Mouse (Mus musculus) cerebellum, adult 8-10 months (tissue): ENCODE data around the gene Tssk6.
A peak's percentile ranks its signal among the peaks of the same experiment; 100 is the strongest.

Experiments used
- DNase-seq: peaks from one replicate; pipeline ENCODE4 v3.0.0; 2022

Tssk6 gene

GRCm38 (mm10) chr8:69902163-69903062 is at the start of gene Tssk6, which contains the start of the genes Ndufa13 and Yjefn3:
TSS of gene Tssk6 (plus strand) at chr8:69902184.
TSS of gene Ndufa13 (minus strand) at chr8:69902558.
TSS of gene Yjefn3 (minus strand) at chr8:69902712.
- peak; percentile 64 for DNase-seq

GRCm38 (mm10) chr8:69853869-69854268 is 48.1 kb upstream of the Tssk6 start:
- DNase-seq = no peak

- no peak for DNase-seq
Observed at GRCm38 (mm10) chr8:69860807-69861206, 41.2 kb upstream of the Tssk6 start.

- DNase-seq = no peak
Observed at GRCm38 (mm10) chr8:69861251-69861650, 40.7 kb upstream of the Tssk6 start.

GRCm38 (mm10) chr8:69863387-69864020 is 38.5 kb upstream of the Tssk6 start:
- no peak for DNase-seq

- DNase-seq = no peak
Observed at GRCm38 (mm10) chr8:69864180-69864579, 37.8 kb upstream of the Tssk6 start.

GRCm38 (mm10) chr8:69867696-69868326 is 34.2 kb upstream of the Tssk6 start:
- no peak for DNase-seq

GRCm38 (mm10) chr8:69870003-69870765 is 31.8 kb upstream of the Tssk6 start:
- DNase-seq = peak; percentile 51

- no peak for DNase-seq
Observed at GRCm38 (mm10) chr8:69870907-69871306, 31.1 kb upstream of the Tssk6 start.

- peak; percentile 70 for DNase-seq
Observed at GRCm38 (mm10) chr8:69874155-69874554, 27.8 kb upstream of the Tssk6 start.

GRCm38 (mm10) chr8:69874654-69875053 is 27.3 kb upstream of the Tssk6 start:
- DNase-seq = no peak

- DNase-seq = no peak
Observed at GRCm38 (mm10) chr8:69876097-69876496, 25.9 kb upstream of the Tssk6 start.

GRCm38 (mm10) chr8:69876967-69877366 is 25.0 kb upstream of the Tssk6 start:
- no peak for DNase-seq

GRCm38 (mm10) chr8:69877396-69877795 is 24.6 kb upstream of the Tssk6 start:
- DNase-seq = no peak

- no peak for DNase-seq
Observed at GRCm38 (mm10) chr8:69877992-69878391, 24.0 kb upstream of the Tssk6 start.

GRCm38 (mm10) chr8:69879678-69880077 is 22.3 kb upstream of the Tssk6 start:
- no peak for DNase-seq

GRCm38 (mm10) chr8:69880841-69881240 is 21.1 kb upstream of the Tssk6 start:
- DNase-seq = no peak

- no peak for DNase-seq
Observed at GRCm38 (mm10) chr8:69881261-69881865, 20.6 kb upstream of the Tssk6 start.

- no peak for DNase-seq
Observed at GRCm38 (mm10) chr8:69882021-69882756, 19.8 kb upstream of the Tssk6 start.

GRCm38 (mm10) chr8:69882833-69883600 is 19.0 kb upstream of the Tssk6 start:
- DNase-seq = no peak

GRCm38 (mm10) chr8:69884141-69884540 is 17.8 kb upstream of the Tssk6 start:
- no peak for DNase-seq
